Mouse (Mus musculus) gastrocnemius, postnatal 25 days (tissue): ENCODE results near the gene Snrpd3. TPM values are rescaled to one million over a fixed set of nuclear protein-coding genes. Genes with fewer than 3 reads are reported as not detected.
A peak's percentile ranks its signal among the peaks of the same experiment; 100 is the strongest.
"Not testable (repeated sequence)": the region's sequence is repeated elsewhere in the genome, so short reads cannot be mapped to it uniquely, and the experiment has no call there.

ENCODE experiments used
- DNase-seq: peaks from one replicate; pipeline ENCODE4 v3.0.0; 2022
- total RNA-seq, 2 experiments: library from RNA; stranded (reverse); gene quantifications; 1 replicate in 1 of 2; 2 replicates in 1 of 2; pipeline ENCODE4 v1.2.3; 2021

The Snrpd3 gene
- total RNA-seq, 2 experiments from 2014 or later, result 67.4 to 70.3 TPM

- no peak for DNase-seq
Observed at GRCm38 (mm10) chr10:75535423-75535822, 18.1 kb downstream of the Snrpd3 start.

GRCm38 (mm10) chr10:75536123-75536522 is 18.8 kb downstream of the Snrpd3 start:
- no peak for DNase-seq

GRCm38 (mm10) chr10:75547901-75548300 is 30.6 kb downstream of the Snrpd3 start:
- no peak for DNase-seq

GRCm38 (mm10) chr10:75548486-75548885 is 31.1 kb downstream of the Snrpd3 start:
- no peak for DNase-seq

GRCm38 (mm10) chr10:75549886-75550285 is 32.5 kb downstream of the Snrpd3 start:
- DNase-seq, result no peak

GRCm38 (mm10) chr10:75551175-75551574 is 33.8 kb downstream of the Snrpd3 start:
- no peak for DNase-seq

GRCm38 (mm10) chr10:75552106-75552505 is 34.8 kb downstream of the Snrpd3 start:
- DNase-seq, result no peak

- no peak for DNase-seq
Observed at GRCm38 (mm10) chr10:75552701-75553450, 35.5 kb downstream of the Snrpd3 start.

- no peak for DNase-seq
Observed at GRCm38 (mm10) chr10:75554090-75554489, 36.7 kb downstream of the Snrpd3 start.

GRCm38 (mm10) chr10:75555557-75555956 is 38.2 kb downstream of the Snrpd3 start:
- no peak for DNase-seq

- no peak for DNase-seq
Observed at GRCm38 (mm10) chr10:75556026-75556425, 38.7 kb downstream of the Snrpd3 start.

GRCm38 (mm10) chr10:75558515-75558914 is 41.2 kb downstream of the Snrpd3 start:
- no peak for DNase-seq

GRCm38 (mm10) chr10:75559041-75559675 is 41.8 kb downstream of the Snrpd3 start:
- no peak for DNase-seq

GRCm38 (mm10) chr10:75559676-75560548 is 42.6 kb downstream of the Snrpd3 start, which contains the start of gene Lrrc75b:
Gene Lrrc75b, minus strand, starts transcription at chr10:75560330.
- peak; percentile 65 for DNase-seq

GRCm38 (mm10) chr10:75560549-75560899 is 43.2 kb downstream of the Snrpd3 start:
- no peak for DNase-seq

GRCm38 (mm10) chr10:75561071-75561654 is 43.8 kb downstream of the Snrpd3 start, which contains the start of gene Ggt1:
Gene Ggt1, plus strand, starts transcription at chr10:75561604.
- DNase-seq, result no peak

GRCm38 (mm10) chr10:75562596-75562995 is 45.2 kb downstream of the Snrpd3 start:
- no peak for DNase-seq

- DNase-seq, result no peak
Observed at GRCm38 (mm10) chr10:75564687-75565265, 47.4 kb downstream of the Snrpd3 start.

GRCm38 (mm10) chr10:75565436-75565835 is 48.1 kb downstream of the Snrpd3 start:
- no peak for DNase-seq

- DNase-seq, result no peak
Observed at GRCm38 (mm10) chr10:75565906-75566305, 48.6 kb downstream of the Snrpd3 start.

GRCm38 (mm10) chr10:75566321-75566720 is 49.0 kb downstream of the Snrpd3 start:
- DNase-seq, result no peak

- not testable (repeated sequence) for DNase-seq
Observed at GRCm38 (mm10) chr10:75566765-75567164, 49.4 kb downstream of the Snrpd3 start.
